Mouse (Mus musculus): ENCODE measurements around the gene Mthfd1l.
A peak's percentile ranks its signal among the peaks of the same experiment; 100 is the strongest.

GRCm38 (mm10) chr10:4044421-4044820 is 71.5 kb downstream of the Mthfd1l start:
- TF ChIP-seq POLR2A (IDR thresholded peaks at IDR 0.05; ENCODE audit: insufficient read depth, low read depth, low read length): no peak
- no peak for TF ChIP-seq EP300 (IDR thresholded peaks at IDR 0.05; ENCODE audit: insufficient read depth, low read depth, low read length)
- TF ChIP-seq CTCF (IDR thresholded peaks at IDR 0.05): peak; percentile 28; the same call in 1 of the 2 replicates

Measured in heart, adult 2 months (tissue).